Mouse (Mus musculus) lung, embryonic 14.5 days (tissue): Measurements from ENCODE around the gene Rcan2. TPM values are rescaled to one million over a fixed set of nuclear protein-coding genes. Genes with fewer than 3 reads are reported as not detected.

ENCODE experiments used
- ATAC-seq: fragments of 200-750 bp; cut with Nextera tagmentation; 2 replicates; pipeline ENCODE4 v1.8.0; 2017; ENCODE audit warnings: mild to moderate bottlenecking, moderate TSS enrichment, moderate library complexity; ENCODE audit not compliant: insufficient read depth
- DNase-seq: peaks from one replicate; pipeline ENCODE4 v3.0.0-alpha.2; 2015
- H3K27ac ChIP-seq: fragments of 300-500 bp; sonication (generic); 2 replicates; pipeline ENCODE4 v1.5.1; 2014; ENCODE audit warnings: low read depth, mild to moderate bottlenecking, moderate library complexity
- H3K27me3 ChIP-seq: fragments of 300-500 bp; sonication (generic); 2 replicates; pipeline ENCODE4 v1.6.1; 2014; ENCODE audit warnings: low read length, control low read depth; ENCODE audit not compliant: insufficient read depth
- H3K36me3 ChIP-seq: fragments of 300-500 bp; sonication (generic); 2 replicates; pipeline ENCODE4 v1.6.1; 2014; ENCODE audit warnings: control low read depth; ENCODE audit not compliant: insufficient read depth
- H3K4me1 ChIP-seq: fragments of 300-500 bp; sonication (generic); 2 replicates; pipeline ENCODE4 v1.6.1; 2014; ENCODE audit warnings: antibody characterized with exemption, control low read depth; ENCODE audit not compliant: insufficient read depth
- H3K4me2 ChIP-seq: fragments of 300-500 bp; sonication (generic); 2 replicates; pipeline ENCODE4 v1.6.1; 2014; ENCODE audit warnings: mild to moderate bottlenecking
- H3K4me3 ChIP-seq: fragments of 300-500 bp; sonication (generic); 2 replicates; pipeline ENCODE4 v1.5.1; 2014; ENCODE audit warnings: low read depth, low read length
- H3K9ac ChIP-seq: fragments of 300-500 bp; sonication (generic); 2 replicates; pipeline ENCODE4 v1.6.1; 2014
- H3K9me3 ChIP-seq: fragments of 300-500 bp; sonication (generic); 2 replicates; pipeline ENCODE4 v1.6.1; 2016; ENCODE audit warnings: low read depth, low read length, control low read depth
- CTCF ChIP-seq: IDR thresholded peaks from 2 replicates; pipeline ENCODE4 v1.5.1; 2016; ENCODE audit warnings: antibody characterized with exemption, low read depth
- WGBS: fragments of 180-500 bp; shearing (Covaris S2); extraction: QIAGEN DNeasy Blood & Tissue Kit; methylation state at CpG from one replicate; pipeline ENCODE4 v1.1.7; 2014; 5-methylcytosine and 5-hydroxymethylcytosine counted together
- polyA plus RNA-seq: library from polyadenylated mRNA; unstranded; fragments of >200 nt; fragmentation: Nextera tagmentation; extraction: Ambion mirVana; gene quantifications from 2 replicates; pipeline ENCODE4 v1.2.1, GENCODE M21; 2014

Gene Rcan2
- polyA plus RNA-seq, 1 experiment from 2014 or later, result 3.7 TPM

GRCm38 (mm10) chr17:43906728-43907127, 105.6 kb downstream of the Rcan2 start:
- no peak for DNase-seq
- no peaks in the 10 kb centered on the region for H3K27me3 ChIP-seq
- 0 out of 2 replicates have a peak, but pooled peaks cover 2% of the 10 kb centered on the region for H3K4me1 ChIP-seq
- TF ChIP-seq CTCF, result no peak
- no peaks in the 10 kb centered on the region for H3K9me3 ChIP-seq
- H3K4me2 ChIP-seq, result no peak overlapping the region
- no peak overlapping the region for H3K4me3 ChIP-seq
- H3K9ac ChIP-seq, result no peak overlapping the region
- H3K27ac ChIP-seq, result no peak overlapping the region
- ATAC-seq, result no peak
- H3K36me3 ChIP-seq, result no peaks in the 10 kb centered on the region

GRCm38 (mm10) chr17:43916128-43916527, 115.0 kb downstream of the Rcan2 start:
- DNase-seq (no peak), ATAC-seq (no peak)
- no peaks in the 10 kb centered on the region for H3K9me3 ChIP-seq
- H3K27ac ChIP-seq, result no peak overlapping the region
- no peaks in the 10 kb centered on the region for H3K4me1 ChIP-seq
- H3K4me2 ChIP-seq, result no peak overlapping the region
- H3K27me3 ChIP-seq, result no peaks in the 10 kb centered on the region
- TF ChIP-seq CTCF, result no peak
- 61% methylated on average over 8 of the region's 8 CpGs for WGBS
- H3K9ac ChIP-seq, result no peak overlapping the region
- no peak overlapping the region for H3K4me3 ChIP-seq
- H3K36me3 ChIP-seq, result no peaks in the 10 kb centered on the region

GRCm38 (mm10) chr17:43917143-43917542, 116.0 kb downstream of the Rcan2 start:
- no peak for ATAC-seq

GRCm38 (mm10) chr17:43929856-43930255, 128.7 kb downstream of the Rcan2 start:
- no peak for DNase-seq
- TF ChIP-seq CTCF, result no peak

More at GRCm38 (mm10) chr17:43917143-43917542, 116.0 kb downstream of the Rcan2 start:
- H3K4me3 ChIP-seq, result no peak overlapping the region
- DNase-seq, result no peak
- no peaks in the 10 kb centered on the region for H3K4me1 ChIP-seq
- WGBS, result 58% methylated on average over 5 of the region's 5 CpGs
- no peak for TF ChIP-seq CTCF
- no peak overlapping the region for H3K9ac ChIP-seq
- no peaks in the 10 kb centered on the region for H3K9me3 ChIP-seq
- H3K4me2 ChIP-seq, result no peak overlapping the region
- H3K36me3 ChIP-seq, result no peaks in the 10 kb centered on the region
- H3K27ac ChIP-seq, result no peak overlapping the region
- H3K27me3 ChIP-seq, result no peaks in the 10 kb centered on the region

GRCm38 (mm10) chr17:43931731-43932130, 130.6 kb downstream of the Rcan2 start:
- ATAC-seq (no peak), DNase-seq (no peak)
- H3K27me3 ChIP-seq, result no peaks in the 10 kb centered on the region
- 90% methylated on average over 11 of the region's 11 CpGs for WGBS
- no peak overlapping the region for H3K4me2 ChIP-seq
- H3K9me3 ChIP-seq, result no peaks in the 10 kb centered on the region
- no peak overlapping the region for H3K9ac ChIP-seq
- no peak overlapping the region for H3K27ac ChIP-seq
- no peak overlapping the region for H3K4me3 ChIP-seq
- H3K4me1 ChIP-seq, result no peaks in the 10 kb centered on the region
- no peak for TF ChIP-seq CTCF
- H3K36me3 ChIP-seq, result no peaks in the 10 kb centered on the region

More at GRCm38 (mm10) chr17:43929856-43930255, 128.7 kb downstream of the Rcan2 start:
- no peaks in the 10 kb centered on the region for H3K4me1 ChIP-seq
- H3K4me2 ChIP-seq, result no peak overlapping the region
- H3K4me3 ChIP-seq, result no peak overlapping the region
- H3K27ac ChIP-seq, result no peak overlapping the region
- H3K9me3 ChIP-seq, result no peaks in the 10 kb centered on the region
- no peaks in the 10 kb centered on the region for H3K36me3 ChIP-seq
- H3K27me3 ChIP-seq, result no peaks in the 10 kb centered on the region
- no peak overlapping the region for H3K9ac ChIP-seq
- 87% methylated on average over 4 of the region's 4 CpGs for WGBS
- ATAC-seq, result no peak

GRCm38 (mm10) chr17:43934056-43934455, 132.9 kb downstream of the Rcan2 start:
- Histone ChIP-seq H3K27ac (no peak overlapping the region), H3K4me1 (no peaks in the 10 kb centered on the region), H3K27me3 (no peaks in the 10 kb centered on the region), H3K9ac (no peak overlapping the region), H3K36me3 (no peaks in the 10 kb centered on the region), H3K4me3 (no peak overlapping the region), H3K4me2 (no peak overlapping the region), H3K9me3 (no peaks in the 10 kb centered on the region)
- TF ChIP-seq CTCF, result no peak
- no peak for ATAC-seq
- DNase-seq, result no peak
- 82% methylated on average over 9 of the region's 9 CpGs for WGBS

- Histone ChIP-seq H3K27me3 (no peaks in the 10 kb centered on the region), H3K9me3 (no peaks in the 10 kb centered on the region), H3K4me1 (no peaks in the 10 kb centered on the region), H3K9ac (no peak overlapping the region), H3K4me2 (no peak overlapping the region), H3K4me3 (no peak overlapping the region), H3K36me3 (no peaks in the 10 kb centered on the region), H3K27ac (no peak overlapping the region)
- no peak for ATAC-seq
- no peak for TF ChIP-seq CTCF
- 29% methylated on average over 5 of the region's 5 CpGs for WGBS
- no peak for DNase-seq
These were observed 151.1 kb downstream of the Rcan2 start for GRCm38 (mm10) chr17:43952219-43952618.
